Mouse (Mus musculus) embryonic facial prominence, embryonic 11.5 days (tissue): ENCODE data around the gene Arl8a. TPM values are rescaled to one million over a fixed set of nuclear protein-coding genes. Genes with fewer than 3 reads are reported as not detected.

Experiments used
- ATAC-seq: fragments of 200-750 bp; cut with Nextera tagmentation; replicated peaks from 2 replicates; pipeline ENCODE4 v1.8.0; 2017; ENCODE audit warnings: low read depth; ENCODE audit not compliant: insufficient number of reproducible peaks, low FRiP score, low TSS enrichment
- DNase-seq: peaks from one replicate; pipeline ENCODE4 v3.0.0-alpha.2; 2015; ENCODE audit warnings: low spot score
- H3K27ac ChIP-seq: fragments of 300-500 bp; sonication (generic); replicated peaks from 2 replicates; pipeline ENCODE4 v1.5.1; 2014; ENCODE audit warnings: mild to moderate bottlenecking, low read depth, low read length, control low read depth
- H3K27me3 ChIP-seq: fragments of 300-500 bp; sonication (generic); 2 replicates; pipeline ENCODE4 v1.6.1; 2014; ENCODE audit warnings: mild to moderate bottlenecking, low read length, moderate library complexity, mixed read lengths; ENCODE audit not compliant: control insufficient read depth, insufficient read depth
- H3K36me3 ChIP-seq: fragments of 300-500 bp; sonication (generic); replicated peaks from 2 replicates; pipeline ENCODE4 v1.6.1; 2014; ENCODE audit warnings: low read depth, mild to moderate bottlenecking, low read length, moderate library complexity, mixed read lengths; ENCODE audit not compliant: control insufficient read depth, insufficient read depth
- H3K4me1 ChIP-seq: fragments of 300-500 bp; sonication (generic); 2 replicates; pipeline ENCODE4 v1.6.1; 2014; ENCODE audit warnings: low read length, mixed read lengths; ENCODE audit not compliant: control insufficient read depth, insufficient read depth
- H3K4me2 ChIP-seq: fragments of 300-500 bp; sonication (generic); 2 replicates; pipeline ENCODE4 v1.6.1; 2014; ENCODE audit warnings: low read depth, mild to moderate bottlenecking, control low read depth, low read length, moderate library complexity
- H3K4me3 ChIP-seq: fragments of 300-500 bp; sonication (generic); 2 replicates; pipeline ENCODE4 v1.5.1; 2014; ENCODE audit warnings: low read depth, low read length, control low read depth
- H3K9ac ChIP-seq: fragments of 300-500 bp; sonication (generic); replicated peaks from 2 replicates; pipeline ENCODE4 v1.6.1; 2014; ENCODE audit warnings: mild to moderate bottlenecking, control low read depth, low read length
- H3K9me3 ChIP-seq: fragments of 300-500 bp; sonication (generic); replicated peaks from 2 replicates; pipeline ENCODE4 v1.6.1; 2016; ENCODE audit warnings: mild to moderate bottlenecking, low read length, inconsistent platforms, mixed read lengths; ENCODE audit not compliant: control insufficient read depth
- WGBS: fragments of 180-500 bp; shearing (Covaris S2); extraction: QIAGEN DNeasy Blood & Tissue Kit; methylation state at CpG from one replicate; pipeline ENCODE4 v1.1.7; 2014; 5-methylcytosine and 5-hydroxymethylcytosine counted together
- polyA plus RNA-seq: library from polyadenylated mRNA; unstranded; fragments of >200 nt; fragmentation: Nextera tagmentation; extraction: Ambion mirVana; gene quantifications from 2 replicates; pipeline ENCODE4 v1.2.1, GENCODE M21; 2014

Gene Arl8a
- polyA plus RNA-seq, 1 experiment from 2014 or later = 44.2 TPM

DNA sequence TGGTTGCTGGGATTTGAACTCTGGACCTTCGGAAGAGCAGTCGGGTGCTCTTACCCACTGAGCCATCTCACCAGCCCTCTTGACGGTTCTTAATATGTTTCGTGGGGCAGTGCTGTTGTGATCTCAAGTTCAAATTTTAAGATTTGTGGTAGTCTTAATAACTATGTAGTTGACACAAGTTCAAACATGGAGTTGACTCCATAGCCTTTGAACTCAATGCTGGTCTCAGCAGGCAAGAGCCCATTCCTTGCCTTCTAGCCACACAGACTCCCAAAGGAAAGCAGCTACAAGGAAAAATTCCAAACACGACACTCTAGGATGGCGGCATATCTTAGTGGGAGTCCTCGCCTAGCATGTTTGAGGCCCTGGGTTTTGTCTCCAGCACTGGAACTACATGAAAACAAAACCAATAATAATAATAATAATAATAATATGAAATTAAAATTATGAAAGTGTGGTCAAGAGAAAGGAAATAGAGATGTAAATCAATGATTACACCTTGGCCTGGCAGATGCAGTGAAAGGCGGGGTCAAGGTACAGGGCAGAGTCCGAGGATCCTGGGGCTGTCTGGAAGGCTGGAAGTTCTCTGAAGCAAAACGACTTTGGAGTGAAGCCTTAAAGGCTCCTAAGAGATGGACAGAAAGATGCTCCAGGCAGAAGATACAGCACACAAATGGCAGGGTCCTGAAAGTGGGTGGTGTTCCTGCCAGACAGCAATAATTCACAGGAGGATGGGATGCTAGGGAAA, 22.0 kb downstream of the Arl8a start:
- H3K4me1 ChIP-seq = no peaks in the 10 kb centered on the region
- H3K9ac ChIP-seq = no peak overlapping the region
- DNase-seq (no peak), ATAC-seq (no peak)
- H3K27ac ChIP-seq = no peak overlapping the region
- H3K4me2 ChIP-seq = no peak overlapping the region
- no peak overlapping the region for H3K4me3 ChIP-seq
- WGBS = 89% methylated on average over 10 of the region's 10 CpGs
- no peaks in the 10 kb centered on the region for H3K36me3 ChIP-seq
- no peaks in the 10 kb centered on the region for H3K27me3 ChIP-seq
- H3K9me3 ChIP-seq = no peaks in the 10 kb centered on the region

DNA sequence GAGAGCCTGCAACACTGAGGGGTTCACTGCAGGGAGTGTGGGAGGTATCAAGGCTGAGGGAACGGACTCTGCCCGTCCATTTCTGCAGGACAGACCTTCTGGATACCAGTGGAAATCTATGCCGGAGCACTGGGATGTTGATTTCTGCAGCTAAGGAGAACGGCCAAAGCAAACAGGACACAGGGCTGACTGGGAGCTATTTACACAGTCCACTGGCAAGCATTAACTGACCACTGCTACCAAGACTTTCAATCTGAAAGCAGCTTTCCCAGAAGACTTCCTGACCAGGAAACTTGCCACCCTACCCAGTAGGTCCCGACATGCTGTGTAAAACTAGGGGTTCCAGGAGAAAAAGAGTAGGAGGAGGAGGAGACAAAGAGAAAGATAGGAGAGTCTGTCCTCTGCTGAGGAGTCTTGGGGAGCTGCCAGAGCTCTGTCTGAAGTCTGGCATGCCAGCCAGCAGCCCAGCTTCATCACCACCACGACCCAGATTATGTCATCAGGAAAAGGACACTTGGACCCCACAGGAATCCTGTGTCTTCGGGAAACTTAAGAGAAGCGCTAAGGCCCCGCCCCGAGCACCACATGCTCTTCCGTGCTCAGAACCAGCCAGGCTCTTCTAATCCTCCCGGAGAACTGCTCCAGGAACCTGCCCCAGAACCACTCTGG, 23.1 kb downstream of the Arl8a start:
- no peak for DNase-seq
- Histone ChIP-seq H3K36me3 (no peaks in the 10 kb centered on the region), H3K27me3 (no peaks in the 10 kb centered on the region), H3K4me2 (no peak overlapping the region), H3K9ac (no peak overlapping the region), H3K27ac (no peak overlapping the region), H3K4me3 (no peak overlapping the region), H3K4me1 (no peaks in the 10 kb centered on the region), H3K9me3 (no peaks in the 10 kb centered on the region)
- 62% methylated on average over 12 of the region's 12 CpGs for WGBS
- ATAC-seq = no peak

DNA sequence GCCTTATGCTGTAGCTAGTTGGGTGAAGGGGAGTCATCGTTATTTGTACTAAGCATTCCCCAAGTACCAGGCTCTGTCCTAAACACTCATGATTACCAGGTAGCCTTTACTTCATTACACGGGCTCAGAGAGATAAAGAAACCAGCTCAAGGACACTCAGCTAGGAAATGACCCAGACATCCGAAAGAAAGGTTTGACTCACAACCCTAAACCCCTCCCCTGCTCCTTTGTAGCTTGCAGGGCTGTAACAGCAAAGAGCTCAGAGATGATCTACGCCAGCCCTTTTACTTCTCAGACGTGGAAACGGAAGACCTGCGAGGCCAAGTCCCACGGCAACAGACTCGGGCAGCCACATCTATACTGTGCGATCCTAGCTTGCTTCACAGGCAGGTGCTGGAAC, 23.7 kb downstream of the Arl8a start:
- H3K4me3 ChIP-seq = no peak overlapping the region
- H3K4me2 ChIP-seq = no peak overlapping the region
- no peaks in the 10 kb centered on the region for H3K27me3 ChIP-seq
- DNase-seq (no peak), ATAC-seq (no peak)
- no peak overlapping the region for H3K27ac ChIP-seq
- no peaks in the 10 kb centered on the region for H3K4me1 ChIP-seq
- H3K9ac ChIP-seq = no peak overlapping the region
- H3K36me3 ChIP-seq = no peaks in the 10 kb centered on the region
- WGBS = 70% methylated on average over 10 of the region's 10 CpGs
- no peaks in the 10 kb centered on the region for H3K9me3 ChIP-seq

DNA sequence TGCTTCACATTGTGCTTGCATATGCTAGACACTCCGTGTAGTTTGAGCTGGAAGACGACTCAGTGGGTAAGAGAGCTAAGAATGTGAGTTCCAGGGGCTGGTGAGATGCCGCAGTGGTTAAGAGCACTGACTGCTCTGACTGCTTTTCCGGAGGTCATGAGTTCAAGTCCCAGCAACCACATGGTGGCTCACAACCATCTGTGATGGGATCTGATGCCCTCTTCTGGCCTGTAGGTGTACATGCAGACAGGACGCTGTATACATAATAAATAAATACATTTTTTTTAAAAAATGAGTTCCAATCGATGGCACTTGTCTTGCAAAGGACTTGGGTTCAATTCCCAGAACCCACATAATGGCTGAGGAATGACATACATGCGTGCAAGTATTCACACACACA, 24.6 kb downstream of the Arl8a start:
- Histone ChIP-seq H3K9me3 (no peaks in the 10 kb centered on the region), H3K4me2 (no peak overlapping the region), H3K27ac (no peak overlapping the region), H3K27me3 (no peaks in the 10 kb centered on the region), H3K36me3 (no peaks in the 10 kb centered on the region), H3K4me1 (no peaks in the 10 kb centered on the region), H3K4me3 (no peak overlapping the region), H3K9ac (no peak overlapping the region)
- 81% methylated on average over 7 of the region's 7 CpGs for WGBS
- DNase-seq (no peak), ATAC-seq (no peak)

DNA sequence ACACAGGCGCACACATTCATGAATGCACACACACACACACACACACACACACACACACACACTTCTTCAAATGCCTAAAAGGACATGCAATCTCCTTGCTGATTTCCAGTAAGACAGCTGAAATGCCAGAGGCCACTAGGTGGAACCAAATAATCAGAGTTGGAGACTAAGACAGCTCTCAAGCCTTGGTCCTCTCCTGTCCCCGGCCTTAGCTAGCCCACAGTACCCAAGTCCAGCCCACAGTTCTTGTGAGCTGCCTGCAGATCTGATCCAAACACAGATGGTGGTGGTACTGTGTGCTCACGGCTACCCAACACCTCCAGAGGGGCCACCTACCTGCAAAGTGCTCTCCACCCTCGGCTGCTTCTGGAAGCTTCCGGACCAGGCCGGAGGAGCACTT, 25.4 kb downstream of the Arl8a start:
- DNase-seq (peak; percentile 86), ATAC-seq (peak; percentile 66; the same call in 1 of the 2 replicates)
- WGBS = 57% methylated on average over 6 of the region's 6 CpGs
- Histone ChIP-seq H3K4me1 (no peaks in the 10 kb centered on the region), H3K9me3 (no peaks in the 10 kb centered on the region), H3K36me3 (no peaks in the 10 kb centered on the region), H3K27ac (no peak overlapping the region), H3K4me3 (no peak overlapping the region), H3K4me2 (no peak overlapping the region), H3K27me3 (no peaks in the 10 kb centered on the region), H3K9ac (no peak overlapping the region)

DNA sequence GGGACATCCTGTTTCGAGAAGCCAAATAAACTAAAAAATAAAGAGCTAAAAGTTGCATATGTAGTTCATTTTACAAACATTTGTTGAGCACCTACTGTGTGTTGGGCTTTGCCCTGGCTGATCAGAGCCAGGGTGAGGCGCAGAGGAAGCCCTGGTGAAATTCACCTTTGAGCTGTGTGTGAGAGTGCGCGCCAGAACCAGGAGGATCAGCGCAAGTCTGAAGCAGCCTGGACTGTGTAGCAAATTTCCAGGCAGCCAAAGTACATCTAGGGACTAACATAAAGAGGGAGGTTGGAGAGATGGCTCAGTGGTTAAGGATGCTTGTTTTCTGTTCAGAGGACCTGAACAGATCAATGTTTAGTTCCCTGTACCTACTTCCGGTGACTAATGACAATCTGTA, 26.7 kb downstream of the Arl8a start:
- no peaks in the 10 kb centered on the region for H3K27me3 ChIP-seq
- ATAC-seq (no peak), DNase-seq (no peak)
- no peak overlapping the region for H3K4me2 ChIP-seq
- WGBS = 91% methylated on average over 6 of the region's 6 CpGs
- no peaks in the 10 kb centered on the region for H3K36me3 ChIP-seq
- H3K4me1 ChIP-seq = no peaks in the 10 kb centered on the region
- no peak overlapping the region for H3K9ac ChIP-seq
- H3K4me3 ChIP-seq = no peak overlapping the region
- H3K9me3 ChIP-seq = no peaks in the 10 kb centered on the region
- H3K27ac ChIP-seq = no peak overlapping the region

DNA sequence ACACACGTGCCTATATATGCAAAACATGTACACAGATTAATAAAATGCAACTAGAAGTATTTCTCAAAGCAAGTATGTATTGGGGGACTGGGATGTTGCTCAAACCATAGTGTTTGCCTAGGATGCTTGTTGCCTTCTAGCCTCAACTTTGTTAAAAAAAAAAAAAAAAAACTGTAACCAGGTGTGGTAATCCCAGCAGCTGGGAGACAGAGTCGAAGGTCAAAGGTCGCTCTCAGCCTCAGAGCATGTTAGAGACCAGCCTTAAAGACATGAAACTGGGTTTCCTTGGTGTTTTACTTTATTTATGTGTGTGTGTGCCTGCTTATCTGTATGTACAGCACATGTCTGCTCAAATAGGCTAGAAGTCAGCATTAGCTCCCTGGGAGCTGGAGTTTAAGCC, 28.6 kb downstream of the Arl8a start:
- Histone ChIP-seq H3K9me3 (no peaks in the 10 kb centered on the region), H3K4me2 (no peak overlapping the region), H3K4me3 (no peak overlapping the region), H3K36me3 (no peaks in the 10 kb centered on the region), H3K9ac (no peak overlapping the region), H3K4me1 (no peaks in the 10 kb centered on the region), H3K27ac (no peak overlapping the region), H3K27me3 (no peaks in the 10 kb centered on the region)
- ATAC-seq (no peak), DNase-seq (no peak)
- WGBS = 77% methylated on average over 3 of the region's 3 CpGs

DNA sequence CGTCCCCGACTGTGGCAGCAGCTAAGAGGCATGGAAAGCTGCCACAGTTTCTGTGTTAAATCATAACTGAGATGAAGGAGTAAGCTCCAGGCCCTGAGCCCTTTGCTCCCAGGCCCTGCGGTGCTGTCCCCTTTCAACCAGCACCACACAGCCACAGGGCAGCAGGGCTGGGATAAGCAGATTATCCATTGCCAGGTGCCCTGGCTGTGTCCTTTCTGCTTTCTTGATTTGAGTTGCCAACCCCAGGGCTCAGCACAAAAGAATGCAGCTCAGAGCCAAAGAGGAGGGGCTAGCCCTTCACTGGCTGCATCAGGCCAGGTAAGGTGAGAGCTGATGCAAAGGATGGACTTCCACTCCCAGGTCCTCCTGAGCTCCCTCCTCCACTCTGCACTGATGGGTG, 31.1 kb downstream of the Arl8a start:
- 88% methylated on average over 3 of the region's 3 CpGs for WGBS
- H3K27ac ChIP-seq = no peak overlapping the region
- no peaks in the 10 kb centered on the region for H3K9me3 ChIP-seq
- DNase-seq = no peak
- no peaks in the 10 kb centered on the region for H3K27me3 ChIP-seq
- H3K4me2 ChIP-seq = no peak overlapping the region
- no peak overlapping the region for H3K4me3 ChIP-seq
- no peaks in the 10 kb centered on the region for H3K4me1 ChIP-seq
- H3K36me3 ChIP-seq = no peaks in the 10 kb centered on the region
- ATAC-seq = no peak
- no peak overlapping the region for H3K9ac ChIP-seq
